Mouse (Mus musculus) midbrain, embryonic 10.5 days (tissue): Measurements from ENCODE around the gene Kcnj16. TPM values are rescaled to one million over a fixed set of nuclear protein-coding genes. Genes with fewer than 3 reads are reported as not detected.

Source experiments
- DNase-seq: peaks from one replicate; pipeline ENCODE4 v3.0.0-alpha.2; 2017; ENCODE audit warnings: low spot score
- H3K27ac ChIP-seq: fragments of 300-500 bp; sonication (generic); replicated peaks from 2 replicates; pipeline ENCODE4 v1.5.1; 2016; ENCODE audit warnings: mild to moderate bottlenecking
- H3K27me3 ChIP-seq: fragments of 300-500 bp; sonication (generic); 2 replicates; pipeline ENCODE4 v1.6.1; 2016; ENCODE audit warnings: low read depth, mild to moderate bottlenecking; ENCODE audit not compliant: poor library complexity, severe bottlenecking
- H3K36me3 ChIP-seq: fragments of 300-500 bp; sonication (generic); 2 replicates; pipeline ENCODE4 v1.6.1; 2016; ENCODE audit warnings: mild to moderate bottlenecking, moderate library complexity
- H3K4me1 ChIP-seq: fragments of 300-500 bp; sonication (generic); 2 replicates; pipeline ENCODE4 v1.6.1; 2016
- H3K4me3 ChIP-seq: fragments of 300-500 bp; sonication (generic); 2 replicates; pipeline ENCODE4 v1.5.1; 2016; ENCODE audit warnings: mild to moderate bottlenecking, moderate library complexity
- H3K9me3 ChIP-seq: fragments of 300-500 bp; sonication (generic); replicated peaks from 2 replicates; pipeline ENCODE4 v1.6.1; 2016; ENCODE audit warnings: mild to moderate bottlenecking
- WGBS: fragments of 180-500 bp; shearing (Covaris S2); methylation state at CpG from one replicate; pipeline ENCODE4 v1.1.7; 2016; 5-methylcytosine and 5-hydroxymethylcytosine counted together
- polyA plus RNA-seq: library from polyadenylated mRNA; unstranded; fragments of >200 nt; fragmentation: Nextera tagmentation; extraction: Ambion mirVana; gene quantifications from 2 replicates; pipeline ENCODE4 v1.2.1, GENCODE M21; 2016

Gene Kcnj16
- polyA plus RNA-seq, result 0.06 TPM in 1 of 2 replicates, not detected in the other

DNA sequence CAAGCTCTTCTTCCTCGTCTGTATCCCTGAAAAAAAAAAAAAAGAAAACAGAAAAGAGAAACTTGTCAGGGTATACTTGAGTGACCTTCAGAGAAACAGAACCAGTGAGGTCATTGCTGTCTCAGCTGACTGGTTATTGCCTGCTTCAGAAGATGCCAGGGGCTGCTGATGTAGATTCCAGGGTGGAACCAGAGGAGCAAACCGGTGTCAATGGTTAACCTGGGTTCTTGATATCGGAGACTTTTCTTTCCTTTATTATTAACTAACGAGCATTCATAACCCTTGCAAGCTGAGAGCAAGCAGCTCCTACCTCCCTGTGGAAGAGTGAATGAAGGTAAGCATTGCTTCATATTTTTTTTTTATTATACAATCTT is at the start of gene Kcnj16:
TSS of gene Kcnj16 (plus strand) at position 272 of the 374 bp plus-strand sequence.
- H3K27ac ChIP-seq, result no peak within 1 kb of the TSS
- WGBS, result 82% methylated on average over 4 of the region's 4 CpGs
- H3K36me3 ChIP-seq, result no peaks in the 10 kb centered on the region
- no peak for DNase-seq
- H3K27me3 ChIP-seq, result 0 out of 2 replicates have a peak, but pooled peaks cover 3% of the 10 kb centered on the region
- H3K9me3 ChIP-seq, result no peaks in the 10 kb centered on the region
- H3K4me3 ChIP-seq, result no peak within 1 kb of the TSS
- H3K4me1 ChIP-seq, result no peaks in the 10 kb centered on the region

DNA sequence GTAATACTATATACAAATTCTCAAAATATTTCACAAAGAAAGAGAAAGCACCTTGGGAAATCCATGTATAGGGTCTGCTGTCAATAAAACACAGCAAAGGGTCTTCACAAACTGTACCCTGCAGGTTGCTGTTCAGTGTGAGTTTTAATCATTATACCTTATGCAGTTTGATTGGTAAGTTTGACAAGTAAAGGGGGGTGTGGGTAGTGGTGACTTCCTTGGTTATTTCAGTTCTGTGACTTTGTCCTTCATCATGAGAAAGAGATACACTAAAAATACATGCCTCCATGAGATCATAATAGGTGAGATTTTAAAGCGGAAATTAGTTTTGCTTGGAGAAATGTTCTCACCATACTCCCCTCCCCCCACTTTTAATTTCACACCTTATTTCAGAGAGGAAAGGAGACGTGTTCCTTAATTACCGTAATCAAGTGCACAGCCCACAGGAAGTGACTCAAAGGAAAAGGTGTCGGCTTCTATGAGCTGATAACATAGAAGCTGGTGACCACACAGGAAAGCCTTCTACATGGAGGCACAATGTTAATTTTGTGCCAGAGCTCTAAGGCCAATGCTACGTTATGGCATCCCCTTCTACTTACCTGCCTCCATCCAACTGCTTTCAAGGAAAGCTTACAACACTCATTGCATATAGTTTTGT is 48.9 kb upstream of the Kcnj16 start:
- H3K9me3 ChIP-seq, result no peaks in the 10 kb centered on the region
- DNase-seq, result no peak
- H3K27me3 ChIP-seq, result no peaks in the 10 kb centered on the region
- H3K27ac ChIP-seq, result no peak overlapping the region
- 88% methylated on average over 5 of the region's 5 CpGs for WGBS
- H3K4me1 ChIP-seq, result no peaks in the 10 kb centered on the region
- no peak overlapping the region for H3K4me3 ChIP-seq
- no peaks in the 10 kb centered on the region for H3K36me3 ChIP-seq

DNA sequence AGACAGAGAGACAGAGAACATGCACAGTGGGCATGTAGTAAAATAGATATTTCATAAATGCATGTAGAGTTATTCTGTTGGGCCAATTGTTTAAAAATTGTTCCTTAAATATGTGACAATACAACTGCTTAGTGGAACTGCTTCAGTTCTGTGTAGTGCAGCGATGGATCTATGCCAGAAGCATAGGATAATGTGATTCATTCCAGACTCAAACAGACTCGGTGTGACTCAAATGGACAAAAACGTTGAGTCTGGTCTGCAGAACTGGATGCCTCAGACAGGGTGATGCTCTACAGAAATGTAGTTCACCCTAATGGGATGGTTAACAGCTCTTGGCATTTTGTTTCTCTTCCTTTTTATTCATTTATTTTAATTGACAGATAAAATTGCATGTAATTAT is 32.1 kb upstream of the Kcnj16 start:
- Histone ChIP-seq H3K9me3 (no peaks in the 10 kb centered on the region), H3K36me3 (no peaks in the 10 kb centered on the region), H3K4me3 (no peak overlapping the region), H3K27me3 (no peaks in the 10 kb centered on the region), H3K27ac (no peak overlapping the region), H3K4me1 (no peaks in the 10 kb centered on the region)
- DNase-seq, result no peak
- WGBS, result 84% methylated on average over 3 of the region's 3 CpGs

DNA sequence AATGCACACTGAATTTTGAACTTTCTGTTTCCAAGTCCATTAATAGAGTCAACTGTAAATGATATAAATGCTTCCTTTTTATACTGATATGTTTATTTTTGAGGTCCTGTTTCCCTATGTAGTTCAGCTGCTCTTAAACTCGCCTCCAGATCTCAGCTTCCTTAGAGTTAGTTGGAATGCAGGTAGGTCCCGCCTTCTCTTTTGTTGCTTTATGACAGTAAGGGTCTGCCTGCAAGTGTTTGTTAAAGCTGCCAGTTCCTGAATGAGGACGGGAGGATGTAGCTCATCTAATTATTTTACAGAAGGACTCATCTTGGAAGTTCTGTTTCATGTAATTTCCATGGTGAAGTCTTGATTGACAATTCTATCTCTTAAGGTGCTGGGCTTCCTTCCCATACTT is 25.6 kb upstream of the Kcnj16 start:
- Histone ChIP-seq H3K36me3 (no peaks in the 10 kb centered on the region), H3K27ac (no peak overlapping the region), H3K27me3 (no peaks in the 10 kb centered on the region), H3K4me3 (no peak overlapping the region), H3K9me3 (no peaks in the 10 kb centered on the region), H3K4me1 (peaks cover 13% of the 10 kb centered on the region)
- WGBS, result 42% methylated on average over 3 of the region's 3 CpGs
- DNase-seq, result no peak

DNA sequence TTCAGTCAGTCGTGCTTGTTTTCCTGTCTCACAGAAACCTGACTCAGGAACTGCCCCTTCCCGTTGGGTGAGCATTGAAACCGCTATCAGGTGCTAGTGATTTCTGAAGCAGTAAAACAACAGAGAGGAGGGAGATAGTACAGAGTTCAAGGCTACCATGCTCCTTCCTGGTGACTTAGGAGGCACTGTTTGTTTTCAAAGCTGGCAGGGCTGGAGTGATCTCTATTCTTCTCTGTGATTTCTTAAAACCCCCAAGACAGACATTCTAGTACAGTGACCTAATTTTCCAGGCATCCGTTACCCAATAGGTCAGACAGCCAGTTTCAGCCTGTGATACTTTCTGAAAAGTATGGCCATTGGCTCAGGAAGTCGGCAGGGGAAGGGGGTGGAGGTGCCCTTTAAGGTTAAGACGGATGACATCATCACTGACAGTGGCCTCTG is 25.1 kb upstream of the Kcnj16 start:
- Histone ChIP-seq H3K4me1 (peaks cover 13% of the 10 kb centered on the region), H3K4me3 (no peak overlapping the region), H3K27ac (no peak overlapping the region), H3K9me3 (no peaks in the 10 kb centered on the region), H3K27me3 (no peaks in the 10 kb centered on the region), H3K36me3 (no peaks in the 10 kb centered on the region)
- 52% methylated on average over 6 of the region's 6 CpGs for WGBS
- DNase-seq, result no peak

DNA sequence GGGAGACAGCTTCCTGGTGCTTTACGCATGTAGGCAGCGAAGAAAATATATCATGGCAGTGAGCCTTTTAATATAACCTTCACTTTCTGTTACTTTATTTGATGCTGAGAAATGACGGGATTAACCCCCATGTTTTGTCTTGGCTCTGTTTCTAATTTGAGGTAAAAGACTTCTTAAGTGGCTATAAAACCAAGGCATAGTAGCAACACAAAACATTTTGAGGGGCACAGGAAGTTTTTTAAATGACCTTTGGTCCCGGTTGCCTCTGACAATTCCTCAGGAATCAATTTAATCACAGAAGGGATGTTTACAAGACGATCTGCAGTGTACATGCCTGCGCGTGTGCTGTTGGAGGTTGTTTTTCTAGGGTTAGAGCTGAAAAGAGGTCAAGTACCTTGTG is 11.2 kb upstream of the Kcnj16 start:
- peaks cover 24% of the 10 kb centered on the region for H3K4me1 ChIP-seq
- 52% methylated on average over 7 of the region's 7 CpGs for WGBS
- no peak overlapping the region for H3K27ac ChIP-seq
- no peak for DNase-seq
- H3K4me3 ChIP-seq, result no peak overlapping the region
- no peaks in the 10 kb centered on the region for H3K9me3 ChIP-seq
- H3K36me3 ChIP-seq, result no peaks in the 10 kb centered on the region
- H3K27me3 ChIP-seq, result no peaks in the 10 kb centered on the region

DNA sequence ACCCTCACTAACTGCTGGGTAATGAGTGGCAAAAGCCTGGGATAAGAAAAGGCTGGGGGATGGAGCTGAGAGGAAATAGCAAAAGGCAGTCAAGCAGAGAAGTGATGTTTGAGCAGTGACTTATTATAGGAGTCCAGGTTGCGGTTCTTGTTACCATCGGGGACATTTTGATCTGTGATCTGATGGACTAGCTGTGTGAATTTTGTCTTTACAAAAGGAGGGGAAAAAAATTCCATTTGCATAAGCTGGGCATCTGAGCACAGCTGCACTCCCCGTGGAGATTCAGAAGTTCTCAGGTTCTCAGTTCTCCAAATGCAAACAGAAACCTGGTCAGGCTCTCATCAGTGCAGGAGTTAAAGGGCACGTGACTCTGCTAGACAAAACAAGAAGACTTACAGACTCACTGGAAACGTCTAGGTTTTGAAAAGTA is 6.2 kb upstream of the Kcnj16 start:
- H3K27ac ChIP-seq, result no peak overlapping the region
- DNase-seq, result no peak
- no peak overlapping the region for H3K4me3 ChIP-seq
- WGBS, result 13% methylated on average over 5 of the region's 5 CpGs
- H3K4me1 ChIP-seq, result peaks cover 30% of the 10 kb centered on the region
- H3K9me3 ChIP-seq, result no peaks in the 10 kb centered on the region
- H3K27me3 ChIP-seq, result 0 out of 2 replicates have a peak, but pooled peaks cover 3% of the 10 kb centered on the region
- H3K36me3 ChIP-seq, result no peaks in the 10 kb centered on the region

DNA sequence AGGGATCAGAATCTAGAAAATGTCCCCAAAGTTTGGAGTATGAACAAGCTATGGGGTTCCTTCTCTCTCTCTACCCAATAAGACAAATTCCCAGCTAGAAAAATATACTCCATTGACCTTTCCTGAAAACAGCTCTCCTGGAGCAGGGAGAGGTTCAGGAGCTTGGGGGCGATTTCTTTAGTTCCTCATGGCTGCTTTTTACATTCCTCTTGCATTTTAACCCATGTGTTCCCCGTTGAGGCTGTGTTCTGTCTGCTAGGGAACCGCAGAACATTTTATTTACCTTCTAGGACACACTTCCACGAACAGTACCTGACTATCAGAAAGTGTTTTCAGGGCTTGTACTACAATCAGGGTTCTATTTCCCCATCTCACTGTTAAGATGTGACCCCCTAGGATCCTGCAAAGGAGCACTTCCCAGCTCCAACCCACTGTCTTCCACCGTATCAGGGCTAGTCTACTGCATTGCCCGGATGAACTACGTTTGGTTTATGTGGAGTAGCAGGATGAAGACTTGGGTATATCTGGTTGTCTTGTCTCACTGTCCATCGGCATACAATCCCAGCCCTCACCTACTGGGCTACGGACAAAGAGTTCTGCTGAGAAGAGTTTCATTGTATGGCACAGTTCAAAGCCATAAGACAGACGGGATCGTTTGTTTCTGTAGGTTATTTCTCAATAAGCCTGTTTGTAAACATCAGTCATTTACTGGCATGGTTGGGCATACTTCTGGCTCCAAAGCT is 643 bp upstream of the Kcnj16 start:
- no peaks in the 10 kb centered on the region for H3K9me3 ChIP-seq
- H3K4me3 ChIP-seq, result no peak overlapping the region
- no peak for DNase-seq
- no peaks in the 10 kb centered on the region for H3K36me3 ChIP-seq
- peaks cover 3% of the 10 kb centered on the region for H3K4me1 ChIP-seq
- WGBS, result 78% methylated on average over 11 of the region's 11 CpGs
- H3K27ac ChIP-seq, result no peak overlapping the region
- H3K27me3 ChIP-seq, result 0 out of 2 replicates have a peak, but pooled peaks cover 3% of the 10 kb centered on the region

DNA sequence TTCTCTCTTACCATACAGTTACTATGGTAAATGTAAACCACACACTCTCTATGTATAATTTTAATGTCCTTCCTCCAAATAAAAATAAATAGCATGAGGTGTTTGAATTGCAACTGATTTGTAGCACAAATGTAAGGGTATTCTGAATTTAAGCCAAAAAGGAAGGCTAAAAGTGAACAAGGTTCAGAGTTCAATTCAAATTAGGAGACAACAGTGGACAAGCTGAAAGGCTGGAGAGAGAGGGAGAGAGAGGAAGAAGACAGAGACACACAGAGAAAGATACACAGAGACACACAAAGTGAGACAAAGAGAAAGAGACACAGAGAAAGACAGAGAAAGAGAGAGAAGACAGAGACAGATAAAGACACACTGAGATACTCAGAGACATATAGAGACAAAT is 1.1 kb downstream of the Kcnj16 start:
- no peaks in the 10 kb centered on the region for H3K4me1 ChIP-seq
- no peak for DNase-seq
- H3K9me3 ChIP-seq, result no peaks in the 10 kb centered on the region

DNA sequence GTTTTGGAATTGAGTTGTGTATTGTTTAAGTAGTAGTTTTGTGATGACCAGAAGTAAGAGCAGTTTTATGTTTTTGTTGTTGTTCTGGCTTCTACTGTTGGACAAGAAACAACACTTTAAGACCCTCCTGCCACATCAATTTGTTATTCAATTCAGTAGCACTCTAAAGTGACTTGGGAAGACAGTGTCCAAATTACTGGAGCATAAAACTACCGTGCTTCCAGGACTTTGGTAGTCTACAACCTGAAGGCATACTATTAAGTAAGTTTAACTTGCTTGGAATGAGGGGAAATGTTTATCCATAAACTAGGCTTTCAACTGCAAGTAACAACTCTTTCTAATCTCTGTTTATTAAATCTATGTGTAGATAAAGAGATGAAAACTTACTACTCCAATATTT is 17.7 kb downstream of the Kcnj16 start:
- H3K27ac ChIP-seq, result no peak overlapping the region
- no peaks in the 10 kb centered on the region for H3K4me1 ChIP-seq
- H3K9me3 ChIP-seq, result no peaks in the 10 kb centered on the region
- no peaks in the 10 kb centered on the region for H3K27me3 ChIP-seq
- no peaks in the 10 kb centered on the region for H3K36me3 ChIP-seq
- H3K4me3 ChIP-seq, result no peak overlapping the region
- 81% methylated on average over 1 of the region's 1 CpGs for WGBS
- DNase-seq, result no peak

More for the DNA sequence above, 1.1 kb downstream of the Kcnj16 start:
- Histone ChIP-seq H3K27ac (no peak overlapping the region), H3K4me3 (no peak overlapping the region), H3K36me3 (no peaks in the 10 kb centered on the region), H3K27me3 (no peaks in the 10 kb centered on the region)

DNA sequence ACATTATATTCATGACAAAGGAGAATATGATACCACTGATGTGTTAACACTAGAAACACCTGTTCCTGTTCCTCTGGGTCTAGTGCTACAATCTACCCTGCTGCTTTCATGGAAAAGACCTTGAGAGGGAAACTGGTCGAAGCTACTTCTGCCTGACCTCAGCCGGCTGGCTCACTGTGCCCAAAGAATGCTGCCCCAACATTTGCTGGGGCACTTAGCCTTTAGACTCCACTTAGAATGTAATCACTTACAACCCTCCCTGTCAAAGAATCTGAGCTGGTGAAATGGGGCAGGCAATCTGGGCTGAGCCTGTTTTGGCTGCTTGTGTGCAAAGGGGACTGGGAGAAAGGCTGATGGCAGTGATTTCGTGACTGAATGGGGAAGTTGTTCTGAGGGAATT is 18.1 kb downstream of the Kcnj16 start:
- no peak overlapping the region for H3K4me3 ChIP-seq
- 0 out of 2 replicates have a peak overlapping the region, but pooled peaks have one; percentile 42 for H3K27ac ChIP-seq
- H3K27me3 ChIP-seq, result no peaks in the 10 kb centered on the region
- DNase-seq, result no peak
- no peaks in the 10 kb centered on the region for H3K36me3 ChIP-seq
- no peaks in the 10 kb centered on the region for H3K9me3 ChIP-seq
- WGBS, result 54% methylated on average over 3 of the region's 3 CpGs
- H3K4me1 ChIP-seq, result no peaks in the 10 kb centered on the region

DNA sequence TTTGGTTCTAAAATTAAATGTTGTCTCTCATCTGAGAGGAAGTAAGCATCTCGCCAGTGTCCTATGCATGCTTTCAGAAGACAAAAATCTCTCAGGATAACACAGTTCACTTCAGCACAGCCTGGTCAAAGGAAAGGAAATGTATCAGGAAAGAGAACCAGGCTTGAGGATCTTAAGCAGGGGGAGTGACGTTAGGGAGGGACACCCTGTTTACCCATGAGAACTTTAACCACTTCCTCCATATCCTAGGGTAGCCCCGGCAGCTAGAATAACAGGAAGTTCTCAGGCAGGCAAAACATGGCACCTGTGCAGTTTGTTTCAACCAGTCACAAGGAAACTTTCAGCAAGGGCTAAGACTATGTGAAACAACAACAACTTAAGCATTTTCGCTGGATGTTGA is 25.8 kb downstream of the Kcnj16 start:
- no peaks in the 10 kb centered on the region for H3K9me3 ChIP-seq
- H3K27me3 ChIP-seq, result no peaks in the 10 kb centered on the region
- H3K4me3 ChIP-seq, result no peak overlapping the region
- H3K36me3 ChIP-seq, result no peaks in the 10 kb centered on the region
- H3K27ac ChIP-seq, result no peak overlapping the region
- WGBS, result 79% methylated on average over 4 of the region's 4 CpGs
- DNase-seq, result no peak
- H3K4me1 ChIP-seq, result peaks cover 7% of the 10 kb centered on the region

DNA sequence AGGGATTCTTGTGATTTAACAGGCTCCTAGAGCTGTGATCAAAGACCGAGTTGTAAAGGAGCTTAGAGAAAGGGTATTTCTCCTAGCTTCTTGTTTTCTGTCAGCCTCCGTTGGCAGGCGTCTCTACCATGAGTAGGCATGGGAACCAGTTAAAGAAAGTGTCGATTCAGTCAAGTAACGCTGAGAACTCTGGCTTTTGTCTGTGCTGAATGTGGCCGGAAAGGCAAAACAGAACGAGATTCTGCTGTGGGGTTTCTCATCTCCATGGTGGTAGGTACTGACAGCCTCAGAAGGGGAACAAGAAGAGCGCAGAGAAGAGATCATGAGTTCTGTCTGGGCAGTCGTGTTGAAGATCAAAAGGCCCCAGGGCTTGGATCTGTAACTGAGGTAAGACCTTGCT is 29.4 kb downstream of the Kcnj16 start:
- no peaks in the 10 kb centered on the region for H3K9me3 ChIP-seq
- H3K4me1 ChIP-seq, result peaks cover 7% of the 10 kb centered on the region
- WGBS, result 40% methylated on average over 9 of the region's 9 CpGs
- no peak overlapping the region for H3K4me3 ChIP-seq
- 0 out of 2 replicates have a peak overlapping the region, but pooled peaks have one; percentile 33 for H3K27ac ChIP-seq
- no peaks in the 10 kb centered on the region for H3K36me3 ChIP-seq
- DNase-seq, result no peak
- H3K27me3 ChIP-seq, result no peaks in the 10 kb centered on the region
